ENCODE assay signal across 11 mouse cellular contexts in the genomic region with DNA sequence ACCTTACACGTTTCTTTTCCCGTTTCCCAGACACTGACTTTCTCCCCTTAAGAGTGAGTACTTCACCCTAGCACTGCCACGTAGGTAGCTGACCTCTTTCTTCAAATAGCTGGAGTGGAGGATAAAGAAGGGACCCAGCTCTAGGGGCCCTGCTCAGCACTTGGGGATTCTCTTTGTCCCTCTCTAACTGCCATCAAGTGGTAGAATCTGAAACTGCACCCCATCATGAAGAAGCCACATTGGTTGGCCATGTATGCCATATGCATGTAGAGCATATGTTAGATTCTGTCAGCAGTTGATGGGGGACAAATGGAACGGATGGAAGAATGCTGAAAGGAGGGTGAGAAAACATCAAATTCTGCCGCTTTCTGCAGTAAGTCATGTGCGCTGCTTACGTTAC.
A peak's percentile ranks its signal among the peaks of the same experiment; 100 is the strongest.
DNase-seq lines count a peak whose midpoint lies in the region; ATAC-seq lines count a peak whose summit lies in the region.
"Had no signal": no experiment of that assay in that cellular context is flagged by ENCODE, and none has a peak within 500 bp of the region (broad histone marks: within the 10 kb centered on the region; RNA-seq: fewer than 3 reads in every experiment).

No protein-coding gene starts in this region.

- no peaks in the 10 kb centered on the region for H3K27me3 ChIP-seq in hindbrain, embryonic 10.5 days (ENCODE audit: insufficient read depth, poor library complexity, severe bottlenecking)
- no peaks in the 10 kb centered on the region for H3K27me3 ChIP-seq in hindbrain, embryonic 14.5 days (ENCODE audit: control insufficient read depth, insufficient read depth, low read length)
- H3K27me3 ChIP-seq in liver, embryonic 12.5 days (replicated peaks): no peaks in the 10 kb centered on the region

- no peak for ATAC-seq in hindbrain, embryonic 14.5 days (ENCODE audit: low FRiP score)
- no peak for ATAC-seq in liver, embryonic 12.5 days

- no peaks in the 10 kb centered on the region for H3K9me3 ChIP-seq in hindbrain, embryonic 10.5 days
- H3K9me3 ChIP-seq in hindbrain, embryonic 14.5 days (ENCODE audit: control insufficient read depth, low read length): no peaks in the 10 kb centered on the region
- H3K9me3 ChIP-seq in liver, embryonic 12.5 days (replicated peaks): no peaks in the 10 kb centered on the region

- 62% methylated on average over 7 of the region's 7 CpGs for WGBS in hindbrain, embryonic 10.5 days
- 61% methylated on average over 7 of the region's 7 CpGs for WGBS in hindbrain, embryonic 14.5 days
- WGBS in liver, embryonic 12.5 days (ENCODE audit: insufficient replicate concordance): 51% methylated on average over 7 of the region's 7 CpGs

- no peak overlapping the region for H3K27ac ChIP-seq in hindbrain, embryonic 10.5 days
- H3K27ac ChIP-seq in hindbrain, embryonic 14.5 days: no peak overlapping the region
- no peak overlapping the region for H3K27ac ChIP-seq in liver, embryonic 12.5 days

- H3K4me3 ChIP-seq in hindbrain, embryonic 10.5 days: no peak overlapping the region
- no peak overlapping the region for H3K4me3 ChIP-seq in hindbrain, embryonic 14.5 days (replicated peaks; ENCODE audit: low read length)
- no peak overlapping the region for H3K4me3 ChIP-seq in liver, embryonic 12.5 days

- no peaks in the 10 kb centered on the region for H3K4me1 ChIP-seq in hindbrain, embryonic 10.5 days (replicated peaks)
- H3K4me1 ChIP-seq in hindbrain, embryonic 14.5 days (replicated peaks; ENCODE audit: control insufficient read depth, insufficient read depth, low read length): no peaks in the 10 kb centered on the region
- no peaks in the 10 kb centered on the region for H3K4me1 ChIP-seq in liver, embryonic 12.5 days

- H3K36me3 ChIP-seq in hindbrain, embryonic 10.5 days: no peaks in the 10 kb centered on the region
- no peaks in the 10 kb centered on the region for H3K36me3 ChIP-seq in hindbrain, embryonic 14.5 days (replicated peaks; ENCODE audit: control insufficient read depth, insufficient read depth)
- H3K36me3 ChIP-seq in liver, embryonic 12.5 days: no peaks in the 10 kb centered on the region
- H3K36me3 ChIP-seq: G1E had no signal

- DNase-seq in hindbrain, embryonic 10.5 days (ENCODE audit: low spot score): peak; percentile 25
- no peak for DNase-seq in hindbrain, embryonic 14.5 days (ENCODE audit: low spot score)
- DNase-seq in 416B (ENCODE audit: low read depth): peak; percentile 56
- DNase-seq in c-Kit-positive CD71-negative TER-119-negative erythroid progenitor cells, embryonic 14.5 days (ENCODE audit: low read depth): peak; percentile 1
- DNase-seq in lung, postnatal 10 days: peak; percentile 23
- DNase-seq in right cerebral cortex, adult 18-20 months: no peak
- DNase-seq in thymus, postnatal 0 days (ENCODE audit: low spot score): no peak
- DNase-seq: cerebellum, adult 11 months; gastrocnemius, postnatal 14 days had no signal

- H3K4me2 ChIP-seq in hindbrain, embryonic 14.5 days (replicated peaks): no peak overlapping the region
- H3K4me2 ChIP-seq in liver, embryonic 12.5 days: no peak overlapping the region

- H3K9ac ChIP-seq in hindbrain, embryonic 14.5 days: no peak overlapping the region
- H3K9ac ChIP-seq in liver, embryonic 12.5 days: no peak overlapping the region

Comparison
In these comparisons a context has a peak if more than half of its experiments do, and no peak if none do; other contexts are left out.
1. DNase-seq: peak in hindbrain, embryonic 10.5 days (single experiment), 416B (single experiment), c-Kit-positive CD71-negative TER-119-negative erythroid progenitor cells, embryonic 14.5 days (single experiment) and lung, postnatal 10 days (single experiment); none in hindbrain, embryonic 14.5 days (single experiment), right cerebral cortex, adult 18-20 months (single experiment) and thymus, postnatal 0 days (single experiment).